Mouse (Mus musculus) skeletal muscle tissue, adult 2 months (tissue): ENCODE measurements around the gene Gdf1.

ENCODE experiments used
- DNase-seq: peaks from one replicate; pipeline ENCODE4 v3.0.0-alpha.2; 2012; ENCODE audit warnings: low read depth, low spot score

Gene Gdf1

GRCm38 (mm10) chr8:70329124-70329834, at the start of gene Gdf1:
Gene Gdf1, plus strand, starts transcription at chr8:70329817.
- no peak for DNase-seq

- DNase-seq, result no peak
These were observed 48.6 kb upstream of the Gdf1 start for GRCm38 (mm10) chr8:70281001-70281400.

GRCm38 (mm10) chr8:70282603-70283135, 46.9 kb upstream of the Gdf1 start, which contains the start of gene Homer3:
Gene Homer3, plus strand, starts transcription at chr8:70282827.
- DNase-seq, result peak; percentile 93

- DNase-seq, result no peak
These were observed 46.2 kb upstream of the Gdf1 start for GRCm38 (mm10) chr8:70283136-70284077.

- no peak for DNase-seq
These were observed 45.2 kb upstream of the Gdf1 start for GRCm38 (mm10) chr8:70284421-70284820.

- no peak for DNase-seq
These were observed 44.3 kb upstream of the Gdf1 start for GRCm38 (mm10) chr8:70285304-70285703.

- DNase-seq, result no peak
These were observed 42.9 kb upstream of the Gdf1 start for GRCm38 (mm10) chr8:70286737-70287136.

GRCm38 (mm10) chr8:70293988-70294405, 35.6 kb upstream of the Gdf1 start:
- DNase-seq, result no peak

GRCm38 (mm10) chr8:70300881-70301280, 28.7 kb upstream of the Gdf1 start:
- DNase-seq, result no peak

- DNase-seq, result peak; percentile 89
These were observed 27.2 kb upstream of the Gdf1 start, which contains the start of the genes Ddx49 and Cope for GRCm38 (mm10) chr8:70302358-70302890. Gene Ddx49, minus strand, starts transcription at chr8:70302489. Gene Cope, plus strand, starts transcription at chr8:70302518.

- no peak for DNase-seq
These were observed 26.7 kb upstream of the Gdf1 start for GRCm38 (mm10) chr8:70302901-70303300.

- DNase-seq, result no peak
These were observed 20.3 kb upstream of the Gdf1 start for GRCm38 (mm10) chr8:70309311-70309710.

- DNase-seq, result peak; percentile 97
These were observed 16.2 kb upstream of the Gdf1 start for GRCm38 (mm10) chr8:70313399-70313798.

GRCm38 (mm10) chr8:70315624-70316510, 13.8 kb upstream of the Gdf1 start, which contains the start of gene Cers1:
Gene Cers1, plus strand, starts transcription at chr8:70315775.
- DNase-seq, result peak; percentile 76

GRCm38 (mm10) chr8:70316511-70317504, 12.8 kb upstream of the Gdf1 start:
- DNase-seq, result peak; percentile 57

- peak; percentile 85 for DNase-seq
These were observed 11.7 kb upstream of the Gdf1 start for GRCm38 (mm10) chr8:70317872-70318271.

- DNase-seq, result no peak
These were observed 5.9 kb upstream of the Gdf1 start for GRCm38 (mm10) chr8:70323716-70324115.

- no peak for DNase-seq
These were observed 2.1 kb upstream of the Gdf1 start for GRCm38 (mm10) chr8:70327512-70327911.
